Mouse (Mus musculus) midbrain, embryonic 13.5 days (tissue): ENCODE data around the gene Arhgef39. TPM values are rescaled to one million over a fixed set of nuclear protein-coding genes. Genes with fewer than 3 reads are reported as not detected.
A peak's percentile ranks its signal among the peaks of the same experiment; 100 is the strongest.

ENCODE experiments used
- ATAC-seq: fragments of 200-750 bp; cut with Nextera tagmentation; 2 replicates; pipeline ENCODE4 v1.8.0; 2017; ENCODE audit warnings: mild to moderate bottlenecking, moderate TSS enrichment, moderate library complexity
- H3K27ac ChIP-seq: fragments of 300-500 bp; sonication (generic); 2 replicates; pipeline ENCODE4 v1.5.1; 2015; ENCODE audit warnings: inconsistent platforms, mild to moderate bottlenecking, moderate library complexity
- H3K27me3 ChIP-seq: fragments of 300-500 bp; sonication (generic); 2 replicates; pipeline ENCODE4 v1.6.1; 2015; ENCODE audit warnings: mild to moderate bottlenecking, inconsistent platforms
- H3K36me3 ChIP-seq: fragments of 300-500 bp; sonication (generic); 2 replicates; pipeline ENCODE4 v1.6.1; 2015; ENCODE audit warnings: mild to moderate bottlenecking, inconsistent platforms
- H3K4me1 ChIP-seq: fragments of 300-500 bp; sonication (generic); replicated peaks from 2 replicates; pipeline ENCODE4 v1.6.1; 2015; ENCODE audit warnings: inconsistent platforms
- H3K4me2 ChIP-seq: fragments of 300-500 bp; sonication (generic); replicated peaks from 2 replicates; pipeline ENCODE4 v1.6.1; 2015; ENCODE audit warnings: moderate library complexity, mild to moderate bottlenecking, inconsistent platforms
- H3K4me3 ChIP-seq: fragments of 300-500 bp; sonication (generic); replicated peaks from 2 replicates; pipeline ENCODE4 v1.5.1; 2015; ENCODE audit warnings: mild to moderate bottlenecking, inconsistent platforms
- H3K9ac ChIP-seq: fragments of 300-500 bp; sonication (generic); replicated peaks from 2 replicates; pipeline ENCODE4 v1.6.1; 2015; ENCODE audit warnings: mild to moderate bottlenecking, inconsistent platforms
- H3K9me3 ChIP-seq: fragments of 300-500 bp; sonication (generic); 2 replicates; pipeline ENCODE4 v1.6.1; 2016; ENCODE audit warnings: mild to moderate bottlenecking, inconsistent platforms
- WGBS: fragments of 180-500 bp; shearing (Covaris S2); methylation state at CpG from one replicate; pipeline ENCODE4 v1.1.7; 2015; 5-methylcytosine and 5-hydroxymethylcytosine counted together
- polyA plus RNA-seq: library from polyadenylated mRNA; unstranded; fragments of >200 nt; fragmentation: Nextera tagmentation; extraction: Ambion mirVana; gene quantifications from 2 replicates; pipeline ENCODE4 v1.2.1, GENCODE M21; 2015

Gene Arhgef39
- polyA plus RNA-seq, 1 experiment from 2014 or later, result 15.4 TPM

DNA sequence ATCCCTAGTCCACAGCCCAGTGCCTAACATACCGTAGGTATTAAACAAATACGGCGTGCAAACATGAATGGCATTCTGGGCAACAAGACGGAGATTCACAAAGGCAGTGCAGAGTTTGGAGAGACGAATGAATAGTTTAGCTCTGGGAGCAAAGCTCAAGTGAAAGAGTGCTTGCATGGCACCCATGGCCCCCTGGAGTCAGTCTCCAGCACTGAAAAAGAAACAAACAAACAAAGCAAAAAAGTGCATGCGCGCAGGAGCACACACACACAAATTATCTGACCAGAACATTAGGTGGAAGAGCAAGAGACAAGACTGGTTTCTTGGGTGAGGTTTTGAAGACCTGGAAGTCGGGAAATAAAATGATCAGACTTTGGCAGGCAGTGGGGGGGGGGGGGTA is 6.6 kb upstream of the Arhgef39 start:
- 67% methylated on average over 8 of the region's 8 CpGs for WGBS
- peaks cover 35% of the 10 kb centered on the region for H3K27me3 ChIP-seq

DNA sequence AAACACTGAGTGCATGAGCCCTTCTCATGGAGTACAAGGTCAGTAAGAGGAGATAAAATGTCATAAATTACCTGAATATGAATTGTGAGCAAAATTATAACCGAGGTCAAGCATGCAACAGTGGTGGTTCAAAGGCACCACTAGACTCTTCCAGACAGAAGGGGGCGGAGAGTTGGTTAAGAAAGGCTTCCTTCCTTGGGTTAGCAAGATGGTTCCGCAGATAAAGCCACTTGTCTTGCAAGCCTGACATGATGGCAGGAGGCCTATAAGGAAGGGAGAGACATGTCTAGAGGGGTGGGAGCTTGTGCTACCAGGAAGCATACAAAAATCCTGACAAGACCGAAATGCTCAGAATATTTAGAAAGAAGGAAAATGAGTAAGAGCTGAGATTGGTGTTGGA is 4.8 kb upstream of the Arhgef39 start:
- Histone ChIP-seq H3K4me2 (no peak overlapping the region), H3K9ac (no peak overlapping the region), H3K4me3 (no peak overlapping the region), H3K27me3 (peaks cover 33% of the 10 kb centered on the region), H3K4me1 (peaks cover 20% of the 10 kb centered on the region), H3K36me3 (no peaks in the 10 kb centered on the region), H3K27ac (no peak overlapping the region), H3K9me3 (no peaks in the 10 kb centered on the region)
- no peak for ATAC-seq
- 79% methylated on average over 4 of the region's 4 CpGs for WGBS

More for the DNA sequence above, 6.6 kb upstream of the Arhgef39 start:
- no peaks in the 10 kb centered on the region for H3K9me3 ChIP-seq
- H3K4me3 ChIP-seq, result no peak overlapping the region
- H3K36me3 ChIP-seq, result no peaks in the 10 kb centered on the region
- H3K27ac ChIP-seq, result no peak overlapping the region
- no peak for ATAC-seq
- H3K4me2 ChIP-seq, result no peak overlapping the region
- peaks cover 16% of the 10 kb centered on the region for H3K4me1 ChIP-seq
- H3K9ac ChIP-seq, result no peak overlapping the region

DNA sequence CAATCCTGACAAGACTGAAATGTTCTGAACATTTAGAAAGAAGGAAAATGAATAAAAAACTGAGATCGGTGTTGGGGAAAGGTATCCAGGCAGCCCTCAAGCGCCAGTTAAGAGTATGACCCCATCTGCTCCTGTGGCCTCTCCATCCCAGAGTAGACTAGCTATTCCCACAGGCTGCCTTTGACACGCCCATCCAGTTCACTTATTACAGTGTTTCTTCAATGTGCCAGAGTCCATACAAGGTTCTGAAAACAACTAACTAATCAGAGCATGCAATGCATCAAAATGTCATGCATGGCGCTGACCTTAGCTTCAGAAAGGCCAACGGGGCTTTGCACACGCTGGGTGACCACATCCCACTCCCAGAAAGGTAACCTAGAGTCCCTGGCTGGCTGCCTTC is 4.0 kb upstream of the Arhgef39 start:
- Histone ChIP-seq H3K4me2 (no peak overlapping the region), H3K27ac (no peak overlapping the region), H3K27me3 (peaks cover 25% of the 10 kb centered on the region), H3K4me1 (peaks cover 20% of the 10 kb centered on the region), H3K9me3 (no peaks in the 10 kb centered on the region), H3K36me3 (no peaks in the 10 kb centered on the region), H3K4me3 (no peak overlapping the region), H3K9ac (no peak overlapping the region)
- no peak for ATAC-seq
- 84% methylated on average over 6 of the region's 6 CpGs for WGBS

DNA sequence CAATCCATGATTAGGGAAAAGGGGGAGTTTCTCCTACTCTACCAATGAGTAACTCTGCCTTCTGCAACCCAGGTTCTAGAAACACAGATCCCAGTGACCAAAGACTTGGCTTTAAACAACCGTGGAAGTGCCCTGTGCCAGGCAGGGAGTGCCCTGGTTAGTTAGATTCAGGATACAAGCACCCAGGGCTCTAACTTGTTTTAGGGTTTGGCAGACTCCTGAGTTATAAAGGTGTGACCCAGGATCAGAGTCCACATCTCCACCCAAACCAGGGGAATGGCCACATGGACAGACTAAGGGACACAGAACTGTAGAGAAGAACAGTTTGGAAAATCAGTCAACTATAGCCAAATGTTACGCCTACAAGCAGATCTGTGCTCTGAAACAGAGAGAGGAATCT is 3.5 kb upstream of the Arhgef39 start:
- ATAC-seq, result no peak
- Histone ChIP-seq H3K27me3 (peaks cover 21% of the 10 kb centered on the region), H3K4me3 (no peak overlapping the region), H3K27ac (no peak overlapping the region), H3K9ac (no peak overlapping the region), H3K9me3 (no peaks in the 10 kb centered on the region), H3K36me3 (no peaks in the 10 kb centered on the region), H3K4me2 (no peak overlapping the region), H3K4me1 (peaks cover 20% of the 10 kb centered on the region)
- 75% methylated on average over 2 of the region's 2 CpGs for WGBS

DNA sequence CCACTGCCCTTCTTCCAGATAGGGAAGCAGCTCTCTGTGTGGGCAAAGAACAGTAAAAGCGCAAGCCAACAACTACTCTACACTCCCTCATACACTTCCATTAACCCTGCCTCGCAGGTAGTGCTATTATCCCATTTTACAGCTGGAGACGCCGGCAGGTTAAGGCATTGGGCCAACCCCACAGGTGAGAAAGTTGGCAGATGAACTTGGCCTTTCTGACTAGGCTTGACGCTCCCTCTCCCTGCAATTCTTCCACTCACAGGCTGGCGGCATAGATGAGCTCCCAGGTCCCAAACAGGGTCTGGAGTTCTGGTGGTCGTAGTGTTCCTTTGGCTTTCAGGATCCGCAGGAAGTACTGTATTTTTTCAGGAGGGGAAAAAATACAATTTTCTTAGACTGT is 512 bp downstream of the Arhgef39 start:
- peak overlapping the region; percentile 61 for H3K9ac ChIP-seq
- 0 out of 2 replicates have a peak, but pooled peaks have one; percentile 12 for ATAC-seq
- 0 out of 2 replicates have a peak, but pooled peaks cover 5% of the 10 kb centered on the region for H3K27me3 ChIP-seq
- H3K4me2 ChIP-seq, result peak overlapping the region; percentile 78
- WGBS, result 17% methylated on average over 8 of the region's 8 CpGs
- peak overlapping the region; percentile 53 for H3K4me3 ChIP-seq
- H3K27ac ChIP-seq, result no peak overlapping the region
- H3K4me1 ChIP-seq, result peaks cover 48% of the 10 kb centered on the region
- H3K36me3 ChIP-seq, result 0 out of 2 replicates have a peak, but pooled peaks cover 9% of the 10 kb centered on the region
- H3K9me3 ChIP-seq, result no peaks in the 10 kb centered on the region

DNA sequence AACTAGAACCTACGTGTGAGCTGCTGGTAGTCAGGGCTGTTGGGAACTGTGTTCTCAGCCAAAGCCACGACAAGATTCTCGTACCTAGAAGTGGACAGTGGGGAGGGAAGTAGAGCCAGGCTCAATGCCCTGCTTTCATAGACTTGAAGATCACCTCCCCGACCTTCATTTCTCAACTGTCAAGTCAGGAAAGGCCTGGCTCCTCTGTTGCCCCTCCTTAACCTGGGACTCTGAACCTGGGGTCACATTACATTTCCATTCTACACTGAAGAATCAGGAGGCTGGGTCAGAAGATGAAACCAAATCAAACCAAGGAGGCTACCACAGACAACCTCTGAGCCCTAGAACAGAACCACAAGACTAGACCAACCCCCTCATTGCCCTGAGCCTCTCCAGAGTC is 1.5 kb downstream of the Arhgef39 start:
- no peak for ATAC-seq
- Histone ChIP-seq H3K4me3 (peak overlapping the region; percentile 53), H3K9ac (peak overlapping the region; percentile 49; the same call in 1 of the 2 replicates)

DNA sequence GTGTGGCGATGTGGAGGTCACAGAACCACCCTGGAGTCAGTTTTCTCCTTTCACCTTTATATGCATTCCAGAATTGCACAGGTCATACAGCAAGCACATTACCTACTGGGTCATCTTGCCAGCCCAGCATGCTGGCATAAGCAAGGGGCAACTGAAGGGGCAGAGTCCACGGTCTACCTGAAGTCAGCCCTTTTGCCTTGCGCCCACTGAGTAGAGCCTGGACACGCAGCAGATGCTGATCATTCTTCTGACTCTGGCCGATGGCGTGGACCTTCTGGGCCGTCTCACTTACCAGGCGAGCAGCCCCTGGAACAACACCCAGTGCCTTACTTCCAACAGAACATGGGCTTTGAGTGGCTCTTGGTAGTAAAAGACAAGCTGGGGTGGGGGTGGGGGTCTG is 2.1 kb downstream of the Arhgef39 start:
- Histone ChIP-seq H3K27ac (no peak overlapping the region), H3K27me3 (0 out of 2 replicates have a peak, but pooled peaks cover 5% of the 10 kb centered on the region), H3K4me2 (0 out of 2 replicates have a peak overlapping the region, but pooled peaks have one; percentile 78), H3K36me3 (0 out of 2 replicates have a peak, but pooled peaks cover 9% of the 10 kb centered on the region), H3K4me3 (no peak overlapping the region), H3K4me1 (peaks cover 51% of the 10 kb centered on the region), H3K9ac (no peak overlapping the region; the same call in 1 of the 2 replicates), H3K9me3 (no peaks in the 10 kb centered on the region)
- WGBS, result 96% methylated on average over 8 of the region's 8 CpGs
- ATAC-seq, result no peak

More for the DNA sequence above, 1.5 kb downstream of the Arhgef39 start:
- Histone ChIP-seq H3K9me3 (no peaks in the 10 kb centered on the region), H3K36me3 (0 out of 2 replicates have a peak, but pooled peaks cover 9% of the 10 kb centered on the region), H3K27ac (no peak overlapping the region), H3K4me2 (peak overlapping the region; percentile 78), H3K27me3 (0 out of 2 replicates have a peak, but pooled peaks cover 5% of the 10 kb centered on the region), H3K4me1 (peaks cover 51% of the 10 kb centered on the region)
- 83% methylated on average over 4 of the region's 4 CpGs for WGBS

DNA sequence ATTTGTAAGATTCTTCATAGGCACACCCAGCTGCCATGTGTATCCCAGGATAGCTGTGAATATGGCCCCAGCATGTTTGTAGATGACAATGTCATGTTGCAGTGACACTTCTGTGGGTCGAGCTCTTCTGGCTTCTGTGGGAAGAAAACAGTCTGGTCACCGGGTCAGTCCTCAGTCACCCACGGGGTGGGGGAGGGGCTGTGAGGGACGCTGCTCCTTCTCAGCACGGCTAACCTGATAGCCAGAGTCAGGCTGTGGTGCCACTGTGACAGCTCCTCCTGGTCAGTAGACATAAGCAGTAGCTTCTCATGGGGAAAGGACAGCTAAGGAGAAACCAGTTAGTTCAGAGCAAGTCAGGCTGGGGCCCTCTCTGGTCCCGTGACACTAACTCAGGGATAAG is 2.9 kb downstream of the Arhgef39 start:
- WGBS, result 45% methylated on average over 6 of the region's 6 CpGs
- H3K36me3 ChIP-seq, result 0 out of 2 replicates have a peak, but pooled peaks cover 9% of the 10 kb centered on the region
- H3K4me2 ChIP-seq, result no peak overlapping the region
- H3K27ac ChIP-seq, result no peak overlapping the region
- ATAC-seq, result no peak
- H3K9ac ChIP-seq, result no peak overlapping the region
- no peak overlapping the region for H3K4me3 ChIP-seq
- 0 out of 2 replicates have a peak, but pooled peaks cover 5% of the 10 kb centered on the region for H3K27me3 ChIP-seq
- no peaks in the 10 kb centered on the region for H3K9me3 ChIP-seq
- H3K4me1 ChIP-seq, result peaks cover 51% of the 10 kb centered on the region

DNA sequence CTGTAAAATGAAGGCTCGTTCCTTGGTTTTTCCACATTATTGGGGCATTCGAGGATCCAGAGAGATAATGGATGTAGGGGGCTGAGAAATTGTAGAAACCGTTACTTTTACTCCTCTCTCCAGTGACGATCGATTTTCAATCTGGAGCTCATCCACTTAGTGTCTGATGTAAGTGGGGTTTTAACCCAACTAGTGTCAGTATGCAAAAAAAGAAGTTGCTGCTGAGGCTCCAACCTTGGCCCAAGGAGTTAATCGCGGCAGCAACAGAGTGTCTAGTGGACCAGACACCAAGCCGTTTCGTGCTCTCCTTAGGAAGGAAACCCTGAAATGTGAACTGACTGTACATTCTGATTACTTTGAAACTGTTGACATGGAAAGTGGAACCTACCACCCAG is 5.7 kb downstream of the Arhgef39 start:
- Histone ChIP-seq H3K36me3 (0 out of 2 replicates have a peak, but pooled peaks cover 9% of the 10 kb centered on the region), H3K9me3 (no peaks in the 10 kb centered on the region), H3K9ac (peak overlapping the region; percentile 80), H3K27me3 (no peaks in the 10 kb centered on the region), H3K4me1 (peaks cover 41% of the 10 kb centered on the region), H3K27ac (peak overlapping the region; percentile 89), H3K4me3 (peak overlapping the region; percentile 74), H3K4me2 (peak overlapping the region; percentile 67)
- 2% methylated on average over 9 of the region's 9 CpGs for WGBS
- ATAC-seq, result no peak

DNA sequence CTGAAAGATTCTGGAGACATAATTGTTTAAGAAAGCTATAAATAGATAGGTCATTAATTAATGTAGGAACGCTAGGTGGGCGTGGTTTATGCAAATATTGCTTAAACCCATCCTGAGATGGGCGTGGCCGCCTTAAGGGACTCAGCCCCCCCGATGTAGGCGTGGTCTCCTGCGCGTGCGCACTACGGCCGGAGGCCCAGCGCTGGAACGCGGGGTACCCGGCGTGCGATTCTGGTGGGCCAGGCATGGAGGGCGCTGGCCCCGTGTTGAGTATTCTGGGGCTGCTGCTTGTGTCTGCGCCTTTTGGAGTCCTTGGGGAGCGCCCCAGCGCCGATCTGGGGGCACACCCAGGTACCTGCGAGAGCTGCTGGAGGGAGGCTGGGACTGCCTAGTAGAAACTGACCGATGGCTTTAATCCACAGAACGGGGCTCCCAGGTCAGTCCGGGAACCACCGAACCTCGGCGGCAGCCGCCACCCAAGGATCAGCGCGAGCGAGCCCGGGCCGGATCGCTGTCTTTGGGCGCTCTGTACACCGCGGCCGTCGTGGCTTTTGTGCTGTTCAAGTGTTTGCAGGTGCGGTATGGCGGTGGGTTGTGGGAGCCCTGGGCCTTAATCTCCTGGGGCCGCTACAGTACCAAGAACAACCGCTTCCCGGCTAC is 6.2 kb downstream of the Arhgef39 start:
- H3K27me3 ChIP-seq, result no peaks in the 10 kb centered on the region
- no peaks in the 10 kb centered on the region for H3K9me3 ChIP-seq
- ATAC-seq, result peak; percentile 90
- H3K36me3 ChIP-seq, result 0 out of 2 replicates have a peak, but pooled peaks cover 9% of the 10 kb centered on the region
- WGBS, result 0% methylated on average over 47 of the region's 47 CpGs
- H3K27ac ChIP-seq, result peak overlapping the region; percentile 89
- peak overlapping the region; percentile 74 for H3K4me3 ChIP-seq
- H3K9ac ChIP-seq, result peak overlapping the region; percentile 80
- H3K4me2 ChIP-seq, result peak overlapping the region; percentile 67
- H3K4me1 ChIP-seq, result peaks cover 36% of the 10 kb centered on the region

DNA sequence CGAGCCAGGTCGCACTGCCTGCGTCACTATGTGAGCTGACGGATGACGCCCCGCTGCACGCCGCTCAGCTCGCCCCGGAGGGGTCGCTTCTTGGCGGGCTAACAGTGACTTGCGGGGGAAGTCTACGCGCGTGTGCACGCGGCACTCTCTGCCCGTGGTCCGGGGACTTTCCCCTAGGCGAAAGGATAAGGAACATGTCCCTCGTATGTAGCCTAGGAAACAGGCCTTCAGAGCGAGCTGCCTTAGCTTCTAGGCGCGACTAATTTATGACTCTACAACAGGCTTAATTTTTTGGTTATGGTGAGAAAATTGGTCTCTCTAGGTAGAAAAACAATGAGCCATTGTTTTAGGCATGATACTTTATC is 6.7 kb downstream of the Arhgef39 start, which contains the start of gene Ccdc107:
Ccdc107 (plus strand) TSS at position 80 of the 365 bp plus-strand sequence.
- under 1% methylated on average over 25 of the region's 25 CpGs for WGBS
- H3K4me3 ChIP-seq, result peak within 1 kb of the TSS; percentile 74
- no peaks in the 10 kb centered on the region for H3K27me3 ChIP-seq
- peak; percentile 98 for ATAC-seq
- peaks cover 31% of the 10 kb centered on the region for H3K4me1 ChIP-seq
- H3K36me3 ChIP-seq, result 0 out of 2 replicates have a peak, but pooled peaks cover 9% of the 10 kb centered on the region
- peak within 1 kb of the TSS; percentile 80 for H3K9ac ChIP-seq
- H3K4me2 ChIP-seq, result peak within 1 kb of the TSS; percentile 67
- H3K27ac ChIP-seq, result peak within 1 kb of the TSS; percentile 89
- H3K9me3 ChIP-seq, result no peaks in the 10 kb centered on the region

DNA sequence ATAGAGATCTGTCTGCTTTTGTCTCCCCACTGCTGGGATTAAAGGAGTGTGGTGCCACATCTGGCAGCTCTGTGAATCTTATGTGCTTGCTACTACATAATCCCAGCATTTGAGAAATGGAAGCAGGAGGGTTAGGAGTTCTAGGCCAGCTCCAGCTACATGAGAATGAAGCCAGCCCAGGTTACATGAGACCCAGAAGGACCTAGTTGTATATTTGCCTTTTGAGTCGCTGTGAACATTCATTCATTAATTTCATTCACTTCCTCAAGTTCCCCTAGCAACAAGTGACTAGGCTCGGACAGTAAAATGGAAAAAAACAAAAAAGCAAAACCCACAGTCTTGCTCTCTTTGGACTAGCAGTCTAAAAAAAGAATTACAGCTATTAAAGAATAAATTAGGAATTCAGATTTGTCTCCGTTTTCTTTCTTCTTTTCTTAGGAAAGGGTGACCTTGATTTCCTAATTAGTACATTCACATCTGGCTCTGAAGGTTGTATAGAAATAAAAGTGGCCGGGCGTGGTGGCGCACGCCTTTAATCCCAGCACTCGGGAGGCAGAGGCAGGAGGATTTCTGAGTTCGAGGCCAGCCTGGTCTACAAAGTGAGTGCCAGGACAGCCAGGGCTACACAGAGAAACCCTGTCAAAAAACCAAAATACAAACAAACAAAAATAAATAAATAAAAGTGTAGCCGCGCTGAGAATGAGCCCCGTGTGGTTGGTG is 7.2 kb downstream of the Arhgef39 start:
- Histone ChIP-seq H3K9ac (no peak overlapping the region), H3K36me3 (0 out of 2 replicates have a peak, but pooled peaks cover 5% of the 10 kb centered on the region), H3K27ac (peak overlapping the region; percentile 89), H3K27me3 (no peaks in the 10 kb centered on the region), H3K4me2 (peak overlapping the region; percentile 67), H3K4me3 (peak overlapping the region; percentile 74), H3K4me1 (peaks cover 25% of the 10 kb centered on the region), H3K9me3 (no peaks in the 10 kb centered on the region)
- ATAC-seq, result no peak
- 44% methylated on average over 12 of the region's 12 CpGs for WGBS
